Mouse (Mus musculus): ENCODE results near the gene Tmco1. TPM values are rescaled to one million over a fixed set of nuclear protein-coding genes. Genes with fewer than 3 reads are reported as not detected.

The Tmco1 gene
- total RNA-seq, 1 experiment from 2014 or later, result 120 TPM

DNA sequence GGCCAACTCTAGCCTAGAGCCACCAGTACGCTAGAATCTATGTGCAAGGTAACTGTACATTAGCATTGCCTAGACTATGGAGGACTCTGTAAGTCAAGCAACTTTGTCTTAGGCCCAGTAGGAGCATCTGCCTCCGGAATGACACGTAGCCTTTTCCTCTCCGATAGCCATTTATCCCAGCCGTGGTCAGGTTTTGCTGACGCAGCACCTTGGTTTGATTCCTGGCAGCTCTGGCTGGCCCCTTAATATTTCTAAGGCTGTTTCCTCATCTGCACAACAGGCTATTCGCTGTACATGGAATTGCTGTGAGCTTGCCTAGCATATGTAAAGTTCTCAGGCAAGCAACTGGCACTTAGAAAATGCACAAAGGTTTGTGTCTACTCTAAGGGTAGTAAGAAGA is 64.6 kb downstream of the Tmco1 start:
- no peak for DNase-seq

DNA sequence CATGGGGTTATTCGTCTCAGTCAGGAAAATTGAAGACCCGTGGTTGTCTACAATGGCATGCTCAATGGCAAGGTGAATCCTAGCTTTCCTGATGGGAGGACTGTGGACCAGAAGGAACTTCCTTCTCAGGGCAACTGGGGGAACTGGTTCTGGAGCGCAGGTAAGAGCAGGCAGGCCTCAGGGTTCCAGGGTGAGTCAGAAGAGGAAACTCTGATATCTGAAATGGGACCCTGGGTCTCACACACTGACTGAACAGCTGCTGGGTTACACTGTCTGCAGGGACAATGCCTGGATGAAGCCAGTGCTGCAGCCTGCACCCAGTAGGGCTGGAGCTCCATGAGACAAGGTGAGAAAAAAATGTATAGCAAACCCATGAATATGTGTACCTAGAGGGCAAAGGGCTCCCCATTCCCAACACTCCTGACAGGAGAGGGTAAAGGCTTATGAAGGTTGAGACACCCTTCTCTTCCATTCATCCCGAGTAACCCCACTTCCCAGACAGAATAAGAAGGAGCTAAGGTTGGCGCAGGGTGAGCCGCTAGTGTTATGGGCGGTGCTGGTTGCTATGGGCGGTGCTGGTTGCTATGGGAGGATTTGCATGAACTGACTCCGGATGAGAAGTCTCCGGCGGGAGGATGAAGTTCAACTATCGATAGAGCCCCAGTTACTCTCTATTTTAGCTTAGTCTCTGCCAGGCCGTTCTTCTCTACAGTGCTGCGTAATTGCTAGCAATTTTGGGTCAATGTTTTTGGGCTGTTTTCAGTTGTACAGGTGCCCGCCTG is 66.0 kb downstream of the Tmco1 start:
- peak; percentile 64 for DNase-seq

DNA sequence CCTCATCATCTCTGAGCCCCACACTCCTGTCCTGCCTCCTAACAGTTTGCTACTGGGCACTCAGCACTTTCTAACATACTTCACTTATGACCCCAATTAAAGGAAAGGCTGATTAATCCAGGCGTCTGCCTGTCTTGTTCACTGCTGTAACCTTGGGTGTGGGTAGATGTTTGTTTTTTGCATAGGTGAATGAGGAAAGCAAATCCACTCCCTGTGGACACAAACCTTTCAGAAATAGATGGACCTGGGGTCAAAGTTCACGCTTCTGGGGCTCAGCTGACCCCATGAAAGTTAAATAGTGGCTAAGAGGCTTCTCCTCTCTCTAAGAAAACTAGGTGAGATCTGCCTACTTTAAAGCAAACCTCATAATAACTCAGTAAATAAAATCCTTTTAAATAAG is 66.8 kb downstream of the Tmco1 start:
- DNase-seq, result no peak

DNA sequence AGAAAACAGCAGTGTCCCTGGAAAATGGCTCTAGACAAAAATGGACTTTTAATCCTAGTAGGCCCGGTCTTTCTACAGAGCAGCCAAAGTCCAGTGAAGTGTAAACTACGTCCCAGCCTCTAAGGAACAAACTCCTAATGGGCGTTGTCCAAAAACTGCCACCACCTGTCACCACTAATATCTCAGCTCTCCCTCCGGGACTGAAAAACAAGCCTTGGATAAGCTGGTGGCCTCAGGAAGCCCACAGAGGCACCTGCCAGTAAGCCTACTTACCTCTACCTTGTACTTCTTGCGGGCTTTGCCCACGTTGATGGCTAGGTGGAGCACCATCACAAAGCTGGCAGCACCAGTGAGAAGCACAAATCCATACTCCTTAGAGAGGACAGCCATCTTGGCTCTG is 69.8 kb downstream of the Tmco1 start:
- DNase-seq, result no peak

DNA sequence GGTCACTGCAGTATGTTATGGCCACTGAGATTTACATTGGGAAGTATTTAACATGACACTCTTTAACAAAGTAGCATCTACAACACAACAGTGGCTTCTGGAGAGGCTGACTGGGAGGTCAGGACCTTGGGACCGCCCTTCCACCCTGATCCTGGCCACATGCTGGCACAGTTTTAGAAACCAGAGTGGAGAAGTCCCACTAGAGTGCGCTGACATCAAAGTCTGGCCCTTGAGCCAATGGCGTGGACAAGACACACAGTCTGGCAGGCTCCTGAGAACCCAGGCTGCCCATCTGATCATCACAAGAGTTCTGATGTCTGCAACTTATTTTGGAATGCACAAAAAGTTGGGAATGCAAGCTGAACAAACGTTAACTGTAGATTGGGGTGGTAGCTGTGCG is 71.6 kb downstream of the Tmco1 start:
- DNase-seq, result peak; percentile 22

DNA sequence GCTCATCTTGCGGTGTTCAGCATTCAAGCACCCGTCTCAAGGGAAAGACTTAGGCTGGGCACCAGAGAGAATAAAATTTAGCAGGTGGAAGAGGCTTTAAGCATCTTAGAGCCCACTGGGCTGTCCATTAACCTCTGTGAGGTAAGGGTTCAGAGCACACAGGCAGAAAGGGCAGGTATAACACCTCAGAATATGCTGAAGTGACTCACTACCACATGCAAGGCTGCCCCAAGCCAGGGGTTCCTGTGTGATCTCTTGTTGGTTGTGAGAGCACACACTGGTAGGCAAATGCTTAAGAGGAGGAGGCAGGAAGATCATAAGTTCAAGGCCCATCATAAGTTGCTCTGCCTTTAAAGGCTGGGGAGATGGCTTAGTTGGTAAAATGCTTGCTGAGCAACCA is 72.0 kb downstream of the Tmco1 start:
- no peak for DNase-seq

DNA sequence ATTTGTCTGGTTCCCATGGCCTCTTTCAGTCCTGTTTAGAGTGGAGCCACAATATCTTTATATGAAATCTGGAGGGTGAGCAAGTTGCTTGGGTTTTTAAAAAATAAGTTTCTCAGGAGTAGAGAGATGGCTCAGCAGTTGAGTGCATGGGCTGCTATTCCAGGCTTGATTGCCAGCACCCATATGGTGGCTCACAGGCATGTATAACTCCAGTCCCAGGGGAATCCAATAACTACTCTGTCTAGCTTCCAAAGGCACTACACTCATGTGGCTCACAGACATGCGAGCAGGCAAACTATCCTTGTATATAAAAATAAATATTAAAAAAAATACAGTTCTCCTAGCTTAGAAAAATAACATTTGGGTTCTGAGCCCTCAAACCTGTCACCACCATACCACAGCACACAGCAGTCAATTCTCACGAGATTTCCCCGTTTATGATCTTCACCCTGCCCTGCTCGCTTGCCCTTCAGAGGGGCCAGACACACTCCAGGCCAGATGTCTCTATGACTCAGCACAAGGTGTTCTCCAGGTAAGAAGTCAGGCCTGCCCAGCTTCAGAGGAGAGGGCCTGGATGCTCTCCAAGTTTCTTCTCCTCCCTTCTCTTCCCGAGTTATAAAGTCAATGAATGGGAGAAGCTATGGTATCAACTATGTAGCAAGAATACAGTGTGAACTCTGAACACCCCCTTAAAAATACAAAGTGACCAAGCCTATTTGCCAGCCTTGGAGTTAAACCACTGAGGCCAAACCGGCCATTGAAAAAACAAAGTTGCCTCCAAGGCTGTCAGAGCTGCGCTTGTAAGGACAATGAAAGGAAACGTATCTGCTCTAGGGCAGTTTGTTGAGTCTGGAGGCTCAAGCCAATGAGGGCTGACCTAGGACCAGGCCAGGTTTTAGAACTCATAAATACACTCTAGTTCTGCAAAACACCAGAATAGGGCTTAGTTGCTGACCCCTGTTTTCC is 73.2 kb downstream of the Tmco1 start:
- no peak for DNase-seq

DNA sequence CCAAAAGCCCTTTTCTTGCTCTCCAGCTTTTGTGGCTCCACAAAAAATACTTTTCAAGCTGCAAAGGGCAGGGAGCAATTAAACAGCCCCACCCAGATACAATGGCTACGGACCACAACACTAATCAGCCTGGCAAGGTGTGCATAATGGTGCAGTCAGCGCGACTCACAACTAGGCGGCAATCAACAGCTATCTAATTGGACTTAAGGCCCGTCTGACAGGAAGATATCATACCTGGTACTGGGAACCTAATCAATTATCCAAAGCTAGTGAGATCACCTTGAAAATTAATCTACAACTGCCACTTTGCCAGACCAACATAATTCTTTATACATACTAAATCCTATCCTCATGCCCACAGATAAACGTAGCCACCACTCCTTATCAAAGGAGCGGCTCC is 74.1 kb downstream of the Tmco1 start:
- DNase-seq, result no peak

DNA sequence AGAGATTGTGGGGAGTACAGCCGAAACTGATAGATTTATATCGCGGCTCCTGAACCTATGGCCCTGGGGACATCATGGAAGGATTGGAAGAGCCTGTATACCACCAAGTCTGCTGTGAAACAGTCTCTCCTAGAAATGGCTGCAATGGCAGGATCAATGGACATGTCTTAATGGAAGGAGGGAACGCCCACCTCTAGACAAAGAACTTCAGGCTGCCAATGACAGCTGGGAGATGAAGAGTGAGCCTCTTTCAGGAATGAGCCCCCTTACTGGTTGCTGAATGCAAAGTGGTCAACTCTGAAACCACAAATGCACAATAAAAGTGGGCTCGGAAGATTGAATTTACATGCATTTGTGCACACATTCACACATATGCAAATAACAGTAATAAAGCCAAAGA is 74.6 kb downstream of the Tmco1 start:
- DNase-seq, result no peak

DNA sequence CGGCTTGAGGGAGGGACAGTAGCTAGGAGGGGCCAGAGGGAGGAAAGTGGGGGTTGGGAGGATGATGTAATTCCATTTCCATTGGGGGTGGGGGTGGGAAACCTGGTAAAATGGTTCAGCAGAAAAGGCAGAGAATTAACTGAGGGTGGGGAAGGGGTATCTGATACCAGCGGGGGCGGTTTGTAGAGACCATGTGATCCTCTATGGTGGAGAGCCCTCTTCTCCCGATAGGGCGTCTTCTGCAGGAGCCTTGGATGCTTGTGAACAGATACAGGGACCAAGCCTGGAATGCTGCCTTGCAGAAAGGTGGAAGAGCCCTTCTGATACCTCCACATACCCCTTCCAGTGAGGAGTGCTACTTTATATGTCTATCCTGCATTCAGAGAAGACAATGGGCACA is 75.0 kb downstream of the Tmco1 start:
- DNase-seq, result no peak

Small RNAs within 50 kb of the gene (microRNA-seq; reads per million reads assigned to microRNA genes)
- 0 to 0.38 reads per million in 2 experiments for gene Gm25911
- gene Mir6347, result 0 reads per million in 2 experiments

Other genes starting within 250 kb of the Tmco1 start
- gene Uck2, start 23.1 kb upstream of the Tmco1 start, total RNA-seq (2021), result 65.8 and 74.6 TPM in 2 replicates
- 56.9 and 59.4 TPM in 2 replicates for gene Aldh9a1, start 41.6 kb downstream of the Tmco1 start, total RNA-seq (2021)
- gene Mgst3, start 85.5 kb downstream of the Tmco1 start, total RNA-seq (2021), result 69.7 and 75.6 TPM in 2 replicates
- gene Lrrc52, start 158.4 kb downstream of the Tmco1 start, total RNA-seq (2021), result 0.30 TPM in 1 of 2 replicates, not detected in the other

Data from adrenal gland, postnatal 14 days (tissue).